Mouse (Mus musculus) large intestine, adult 2 months (tissue): ENCODE data around the gene Pygl. TPM values are rescaled to one million over a fixed set of nuclear protein-coding genes. Genes with fewer than 3 reads are reported as not detected.
A peak's percentile ranks its signal among the peaks of the same experiment; 100 is the strongest.
"Not testable (repeated sequence)": the region's sequence is repeated elsewhere in the genome, so short reads cannot be mapped to it uniquely, and the experiment has no call there.

Experiments used
- DNase-seq: peaks from one replicate; pipeline ENCODE4 v3.0.0-alpha.2; 2012; ENCODE audit warnings: low read depth, low spot score
- WGBS: fragments of 180-500 bp; shearing (Covaris S2); methylation state at CpG from one replicate; pipeline ENCODE4 v1.1.7; 2018; 5-methylcytosine and 5-hydroxymethylcytosine counted together
- polyA plus RNA-seq: library from polyadenylated mRNA; depleted of rRNA; stranded (reverse); fragments of >200 nt; gene quantifications from 2 replicates; pipeline ENCODE4 v1.2.3, GENCODE M21; 2012

Gene Pygl
- polyA plus RNA-seq, 1 experiment, result 2.5 TPM

DNA sequence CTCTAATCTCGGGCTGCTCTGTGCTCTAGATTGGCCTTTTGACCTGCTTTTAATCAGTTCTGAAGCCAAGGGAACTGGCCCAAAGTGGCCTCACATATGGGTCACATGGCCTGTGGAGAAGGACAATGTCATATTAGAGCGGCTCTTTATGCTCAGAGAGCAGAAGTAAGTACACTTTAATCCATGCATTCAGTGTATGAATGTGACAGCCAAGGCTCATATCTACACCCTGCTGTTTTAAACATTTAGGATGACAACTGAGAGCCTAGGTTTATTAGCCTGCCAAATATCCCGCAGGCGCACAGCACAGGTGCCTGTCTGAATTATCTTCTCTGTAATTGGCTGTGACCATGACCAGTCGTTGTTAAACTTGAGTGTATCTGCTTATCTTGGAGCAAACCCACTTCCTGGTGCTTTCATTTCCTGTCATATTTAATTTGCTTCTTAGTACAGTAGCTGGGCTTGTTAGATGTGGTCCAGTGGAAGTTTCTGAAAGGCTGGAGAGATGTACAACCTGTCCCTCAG, 794 bp upstream of the Pygl start:
- DNase-seq, result no peak
- WGBS, result 28% methylated on average over 5 of the region's 5 CpGs

DNA sequence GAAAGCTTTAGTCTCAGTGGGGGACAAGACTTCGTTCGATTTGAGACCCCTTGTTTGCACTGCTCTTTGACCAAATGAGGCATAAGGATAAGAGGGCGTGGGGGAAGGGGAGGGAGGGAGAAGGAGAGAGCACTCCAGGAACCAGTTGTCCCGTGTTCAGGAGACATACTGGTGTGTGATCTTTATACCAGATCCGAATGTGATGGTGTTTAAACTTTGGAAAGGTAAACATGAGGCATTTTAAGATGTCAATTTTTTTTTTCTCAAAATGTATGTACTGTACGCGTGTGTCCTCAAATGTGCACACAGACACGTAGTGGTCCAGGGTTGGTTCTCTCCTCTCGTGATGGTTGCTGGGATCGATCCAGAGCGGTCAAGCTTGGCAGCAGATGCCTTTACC, 3.1 kb downstream of the Pygl start:
- no peak for DNase-seq
- WGBS, result 76% methylated on average over 11 of the region's 11 CpGs

DNA sequence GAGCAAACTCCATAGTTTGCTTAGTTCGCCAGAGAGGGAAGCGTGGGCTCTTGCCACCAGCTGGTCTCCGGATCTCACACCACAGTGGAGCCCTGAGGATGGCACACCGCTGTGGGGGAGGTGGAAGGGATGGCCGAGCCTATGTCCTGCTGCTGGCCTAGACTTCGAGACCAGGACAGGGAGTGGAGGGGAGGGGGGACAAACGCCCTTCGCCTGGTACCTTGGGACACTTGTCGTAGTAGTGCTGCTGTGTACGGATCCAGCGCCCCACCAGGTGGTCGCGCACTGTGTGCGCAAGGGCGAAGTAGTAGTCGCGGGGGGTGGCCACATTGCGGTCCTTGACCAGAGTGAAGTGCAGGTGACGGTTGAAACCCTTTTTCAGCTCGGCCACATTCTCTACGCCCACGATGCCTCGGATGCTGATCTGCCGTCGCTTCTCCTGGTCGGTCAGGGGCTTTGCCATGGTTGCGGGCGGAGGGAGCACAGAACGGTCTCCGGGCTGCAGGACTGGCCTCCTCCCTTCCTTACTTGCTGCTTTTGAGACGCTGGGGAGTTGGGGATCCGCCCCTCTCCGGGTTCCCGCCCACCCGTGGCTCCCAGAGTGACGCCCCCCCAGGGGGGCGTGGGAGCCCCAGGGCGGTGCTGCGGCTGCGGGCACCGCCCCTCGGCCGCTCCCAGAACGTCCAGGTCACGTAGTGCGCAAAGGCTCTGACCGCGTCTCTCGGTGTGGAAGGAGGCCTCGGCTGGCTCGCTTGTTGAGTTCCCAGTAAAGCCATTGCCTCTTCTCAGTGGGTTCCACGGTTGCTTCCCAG, 4.0 kb downstream of the Pygl start:
- WGBS, result 6% methylated on average over 52 of the region's 52 CpGs

DNA sequence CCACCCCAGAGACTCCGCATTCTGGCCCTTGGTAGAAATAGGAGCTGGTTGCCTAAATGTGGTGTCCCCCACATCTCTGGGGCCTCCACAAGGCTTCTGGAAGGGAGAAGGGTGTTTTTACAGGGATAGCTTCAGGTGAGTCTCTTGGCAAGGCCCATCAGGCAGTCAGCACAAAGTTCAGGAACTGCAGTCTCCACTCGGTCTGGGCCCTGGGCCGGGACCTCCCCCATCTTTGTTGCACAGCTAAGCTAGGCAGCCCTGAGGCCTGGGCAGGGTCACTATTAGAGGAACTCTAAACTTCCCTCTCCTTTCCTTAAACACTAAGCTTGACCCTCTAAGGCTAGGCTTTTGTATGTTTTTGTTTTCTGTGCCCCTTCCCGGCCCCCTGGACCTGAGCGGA, 4.6 kb downstream of the Pygl start:
- 47% methylated on average over 5 of the region's 5 CpGs for WGBS
- DNase-seq, result no peak

More for the DNA sequence above, 4.0 kb downstream of the Pygl start:
- DNase-seq, result peak; percentile 24

DNA sequence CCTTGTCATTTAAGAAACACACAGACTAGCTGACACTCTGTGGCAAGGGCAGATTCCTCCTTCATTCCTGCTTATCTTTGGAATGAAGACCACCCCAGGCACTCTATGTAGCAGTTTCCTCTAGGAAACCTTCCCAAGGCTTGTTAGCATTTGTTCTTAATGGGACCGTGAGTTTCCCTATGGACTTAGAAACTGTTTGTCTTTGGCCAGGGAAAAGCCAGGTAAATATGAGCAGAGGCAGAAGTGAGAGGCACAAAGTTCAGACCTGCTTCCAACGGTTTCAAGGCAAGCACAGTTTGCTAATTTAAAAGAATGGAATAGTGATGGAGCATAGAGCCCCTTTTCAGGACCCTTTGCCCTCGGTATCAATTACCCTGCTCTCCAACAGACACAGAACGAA, 8.0 kb downstream of the Pygl start:
- 56% methylated on average over 4 of the region's 4 CpGs for whole genome bisulfite sequencing
- no peak for DNase-seq

DNA sequence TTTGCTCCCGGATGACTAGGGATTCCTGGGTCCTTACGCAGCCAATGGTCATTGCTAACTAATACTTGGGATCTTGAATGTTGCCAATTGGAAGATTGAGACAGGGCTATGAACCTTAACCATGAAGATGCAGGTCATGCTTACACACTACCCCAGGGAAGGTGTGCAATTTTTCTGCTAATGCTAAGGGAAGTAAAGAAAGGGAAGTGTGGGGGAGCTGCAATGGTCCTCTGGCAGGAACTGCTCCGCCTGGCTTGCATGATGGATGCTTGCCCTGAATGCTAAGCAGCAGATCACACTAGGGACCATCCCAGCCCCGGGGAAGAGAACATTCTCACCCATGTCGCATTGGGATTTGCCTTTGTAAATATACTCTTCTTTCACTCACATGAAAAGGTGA, 9.9 kb downstream of the Pygl start:
- no peak for DNase-seq
- WGBS, result 68% methylated on average over 5 of the region's 5 CpGs

DNA sequence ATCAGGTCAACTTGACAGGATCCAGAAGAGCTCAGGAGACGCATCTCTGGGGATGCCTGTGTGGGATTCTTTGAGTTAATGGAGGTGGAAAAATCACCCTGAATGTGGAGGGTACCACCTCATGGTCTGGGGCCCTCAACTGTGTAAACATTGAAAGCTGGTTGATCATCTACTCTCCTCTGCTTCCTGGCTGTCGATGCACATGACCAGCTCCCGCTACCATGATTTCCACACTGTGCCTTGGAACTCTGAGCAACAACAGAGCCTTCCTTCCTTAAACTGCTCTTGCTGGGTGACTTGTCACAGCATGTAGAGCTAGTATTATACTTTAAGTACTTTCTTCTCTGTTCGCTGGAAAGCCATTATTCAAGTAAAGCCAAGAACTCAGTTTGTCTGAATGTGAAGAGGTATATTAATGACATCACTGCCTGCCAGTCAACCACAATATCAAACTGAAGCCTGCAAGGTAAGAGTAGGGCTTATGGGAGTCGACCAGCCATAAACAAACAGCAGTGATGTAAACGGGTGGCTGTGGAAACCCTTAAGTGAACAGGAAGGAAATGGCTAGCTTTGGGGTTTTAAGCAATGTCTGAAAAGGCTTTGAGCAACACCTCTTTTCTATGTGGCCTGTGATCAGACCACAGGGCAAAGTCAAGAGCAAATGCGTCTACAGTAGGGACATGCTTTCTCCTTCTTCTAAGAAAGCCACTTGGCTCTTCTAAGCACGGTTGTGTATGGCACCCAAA, 12.3 kb downstream of the Pygl start:
- no peak for DNase-seq
- 58% methylated on average over 8 of the region's 8 CpGs for WGBS

DNA sequence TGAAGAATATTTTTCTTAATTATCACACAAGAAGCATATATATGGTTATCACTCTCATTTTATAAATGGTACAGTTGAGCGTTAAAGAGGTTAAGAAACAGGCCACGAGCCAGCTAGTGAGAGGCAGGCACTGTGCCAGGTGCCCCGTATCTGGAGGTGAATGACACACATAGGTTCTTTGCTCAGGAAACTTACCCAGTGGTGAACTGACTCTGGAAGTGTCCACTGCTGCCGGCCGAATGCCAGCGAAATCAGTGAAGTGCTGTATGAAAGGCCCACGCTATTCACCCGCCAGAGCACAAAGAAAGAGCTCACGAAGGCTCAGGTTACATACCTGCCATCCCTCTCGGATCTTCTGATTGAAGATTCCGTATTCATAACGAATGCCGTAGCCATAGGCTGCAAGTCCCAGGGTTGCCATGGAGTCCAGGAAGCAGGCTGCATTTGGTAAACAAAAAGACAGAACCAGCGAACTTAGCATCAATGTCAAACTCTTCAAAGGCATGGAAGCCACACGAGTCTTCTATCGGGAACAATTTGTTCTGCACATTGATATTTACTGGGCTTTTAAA, 15.0 kb downstream of the Pygl start:
- 81% methylated on average over 16 of the region's 16 CpGs for WGBS
- DNase-seq, result no peak

DNA sequence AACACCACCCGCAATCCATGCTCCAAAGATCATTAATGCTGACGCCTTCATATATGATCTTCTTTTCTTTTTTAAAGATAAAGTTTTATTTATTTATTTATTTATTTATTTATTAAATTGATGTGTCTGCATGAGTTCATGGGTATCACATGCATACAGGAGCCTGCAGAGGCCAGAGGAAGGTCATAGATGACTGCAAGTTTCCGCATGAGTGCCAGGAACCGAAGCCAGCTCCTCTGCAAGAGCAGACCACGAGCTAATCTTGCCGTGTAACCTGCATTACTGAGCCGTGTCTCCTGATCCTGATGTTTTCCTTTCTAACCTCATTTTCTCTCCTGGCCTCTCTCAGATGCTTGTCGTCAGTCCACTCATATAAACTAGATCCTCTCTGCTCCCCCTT, 17.0 kb downstream of the Pygl start:
- DNase-seq, result no peak
- WGBS, result 91% methylated on average over 8 of the region's 8 CpGs

DNA sequence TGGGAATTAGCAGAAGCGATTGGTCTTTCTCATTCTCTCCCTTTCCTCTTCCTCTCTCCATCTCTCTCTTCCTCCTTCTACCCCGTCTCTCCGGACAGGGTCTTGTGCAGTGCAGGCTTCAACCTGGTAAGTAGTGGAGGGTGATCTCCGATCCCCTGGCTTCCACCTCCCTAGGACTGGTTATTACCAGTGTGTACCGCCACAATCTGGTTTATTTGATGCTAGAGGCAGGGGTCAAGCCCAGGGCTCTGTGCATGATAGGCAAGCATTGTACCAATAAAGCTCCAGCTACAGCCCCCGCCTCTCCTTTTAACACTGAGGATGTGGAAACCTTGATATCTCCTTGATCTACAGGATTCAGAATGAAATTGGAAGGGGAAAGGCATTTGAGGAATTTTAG, 17.7 kb downstream of the Pygl start:
- DNase-seq, result no peak

DNA sequence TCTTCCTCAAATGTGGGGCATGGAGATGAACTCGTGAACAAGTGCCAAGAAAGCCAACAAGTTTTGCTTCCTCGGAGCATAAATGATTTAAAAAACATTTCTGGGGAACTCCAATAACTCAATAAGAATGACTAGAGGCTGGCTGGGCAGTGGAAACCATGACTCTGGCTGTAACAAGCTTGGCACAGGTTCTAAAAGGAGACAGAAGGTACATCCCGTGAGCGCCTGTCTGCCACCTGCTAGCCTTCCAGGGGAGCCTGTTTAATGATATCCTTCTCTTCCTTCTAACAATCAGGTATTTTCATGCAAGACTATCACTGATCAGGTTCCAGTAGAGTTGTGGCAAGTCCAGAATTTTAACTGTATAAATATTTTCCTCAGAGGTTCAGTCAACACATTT, 18.8 kb downstream of the Pygl start:
- no peak for DNase-seq
- WGBS, result 62% methylated on average over 4 of the region's 4 CpGs

More for the DNA sequence above, 17.7 kb downstream of the Pygl start:
- WGBS, result 81% methylated on average over 6 of the region's 6 CpGs

DNA sequence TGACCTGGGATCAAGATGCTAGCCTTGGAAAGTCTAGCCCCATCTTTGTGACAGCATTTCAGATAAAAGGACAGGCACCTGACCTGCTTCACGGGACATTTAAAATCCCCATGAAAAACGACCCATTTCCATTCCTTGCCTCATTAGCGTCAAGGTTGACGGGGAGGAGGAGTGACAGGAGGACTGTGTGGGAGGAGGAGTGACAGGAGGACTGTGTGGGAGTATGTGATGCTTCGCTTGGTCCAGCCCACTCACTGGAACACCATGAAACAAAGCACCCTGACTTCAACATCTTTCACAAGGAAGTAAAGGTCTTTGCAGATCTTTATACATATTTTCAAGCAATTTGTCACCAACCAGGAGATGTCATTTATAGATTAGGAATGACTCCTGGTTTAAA, 23.1 kb downstream of the Pygl start:
- no peak for DNase-seq
- WGBS, result 69% methylated on average over 5 of the region's 5 CpGs

DNA sequence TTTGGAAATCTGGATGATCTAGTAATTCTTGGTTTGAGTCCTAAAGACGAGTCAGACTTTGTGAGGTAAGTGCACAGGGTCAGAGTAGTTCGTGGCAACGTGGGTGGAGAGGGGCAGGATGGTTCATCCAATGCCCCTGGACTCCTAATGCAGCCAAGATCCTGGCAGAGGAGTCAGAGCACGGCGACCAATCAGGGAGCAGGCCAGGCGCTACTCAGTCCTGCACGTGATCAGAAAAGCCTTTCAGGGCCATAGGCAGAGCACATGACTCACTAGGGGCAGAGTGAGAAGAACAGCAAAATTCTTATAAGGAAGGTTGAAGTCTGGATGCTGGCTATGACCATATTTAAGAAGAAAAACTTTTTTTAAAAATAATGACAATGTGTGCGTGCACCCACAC, 26.9 kb downstream of the Pygl start:
- no peak for DNase-seq
- WGBS, result 78% methylated on average over 8 of the region's 8 CpGs

DNA sequence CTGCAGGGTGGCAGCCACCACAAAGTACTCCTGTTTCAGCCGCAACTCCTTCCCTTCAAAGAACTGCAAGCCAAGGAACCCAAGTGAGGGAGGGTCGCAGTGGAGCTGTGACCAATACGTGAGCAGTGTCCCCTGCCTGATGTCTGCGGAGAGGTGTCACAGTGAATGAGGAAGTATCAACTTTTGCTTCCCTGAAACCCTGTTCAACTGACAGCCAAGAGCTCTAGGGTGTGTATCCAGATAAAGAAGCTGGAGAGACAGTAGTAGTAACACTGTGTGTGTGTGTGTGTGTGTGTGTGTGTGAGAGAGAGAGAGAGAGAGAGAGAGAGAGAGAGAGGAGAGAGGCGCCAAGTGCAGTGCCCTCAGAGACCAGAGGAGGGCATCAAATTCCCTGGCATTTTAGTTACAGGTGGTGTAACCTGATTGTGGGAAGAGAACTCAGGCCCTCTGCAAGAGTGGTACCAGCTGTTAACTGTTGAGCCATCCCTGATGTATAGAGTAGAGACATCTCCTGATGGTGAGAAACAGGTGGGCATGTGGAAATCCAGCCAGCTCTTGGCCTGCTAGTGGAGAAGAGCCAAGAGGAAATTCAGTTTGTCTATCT, 29.3 kb downstream of the Pygl start:
- DNase-seq, result no peak
- WGBS, result 74% methylated on average over 5 of the region's 5 CpGs

DNA sequence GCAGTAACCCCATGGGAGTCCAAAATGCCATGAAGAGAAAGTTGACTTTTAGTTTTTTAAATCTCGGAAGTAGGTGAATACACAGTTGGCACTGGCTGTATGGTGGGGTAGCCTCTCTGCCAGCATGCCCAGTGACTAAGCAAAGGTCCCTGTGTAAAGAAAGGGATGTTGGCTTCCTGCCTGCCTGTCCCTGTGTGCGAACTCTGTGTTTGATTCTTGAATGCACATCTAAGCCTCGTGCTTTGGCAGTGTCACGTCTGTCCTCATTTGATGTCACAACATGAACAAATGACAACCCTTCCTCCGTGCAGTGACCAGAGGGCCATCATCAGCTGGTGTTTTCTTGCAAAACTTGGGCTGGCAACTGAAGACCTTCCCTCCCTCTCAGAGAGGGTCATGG, 34.9 kb downstream of the Pygl start:
- no peak for DNase-seq
- 85% methylated on average over 5 of the region's 5 CpGs for WGBS

DNA sequence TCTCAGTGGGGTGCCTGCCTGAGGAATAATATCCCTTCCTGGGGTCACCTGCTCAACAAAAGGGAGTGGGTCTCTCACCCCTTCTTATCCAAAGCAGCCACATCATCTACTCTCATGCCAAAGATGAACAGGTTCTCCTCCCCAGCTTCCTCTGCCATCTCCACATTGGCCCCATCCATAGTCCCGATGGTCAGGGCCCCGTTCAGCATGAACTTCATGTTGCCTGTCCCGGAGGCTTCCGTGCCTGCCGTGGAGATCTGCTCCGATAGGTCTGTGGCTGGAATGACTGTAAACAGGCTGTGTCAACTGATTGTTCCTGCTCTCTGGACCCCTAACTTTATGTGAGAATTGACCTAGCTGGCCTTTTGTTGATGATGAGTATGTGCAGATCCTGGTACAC, 35.9 kb downstream of the Pygl start:
- WGBS, result 91% methylated on average over 6 of the region's 6 CpGs

DNA sequence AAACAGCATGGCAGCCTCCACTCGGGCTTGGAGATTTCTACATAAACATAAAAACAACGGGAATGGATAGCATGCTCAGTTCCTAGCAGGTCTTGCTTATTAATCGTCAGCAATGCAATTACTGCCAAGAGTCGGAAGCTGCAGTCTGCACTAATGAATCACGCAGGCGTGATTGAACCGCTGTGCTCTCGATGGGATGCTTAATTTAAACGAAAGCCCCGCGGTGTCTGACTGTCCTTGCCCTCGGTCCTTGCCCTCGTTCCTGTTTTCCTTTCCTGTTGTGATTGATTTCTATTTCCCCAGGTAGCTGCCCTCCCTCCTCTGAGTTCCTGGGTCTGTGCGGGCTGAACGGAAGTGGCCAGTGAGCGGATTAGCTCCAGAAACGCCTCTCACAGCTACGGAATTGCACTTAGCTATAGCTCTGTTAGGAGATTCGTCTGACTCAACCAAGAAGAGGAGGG, 39.0 kb downstream of the Pygl start:
- no peak for DNase-seq
- 41% methylated on average over 19 of the region's 19 CpGs for WGBS

More for the DNA sequence above, 35.9 kb downstream of the Pygl start:
- DNase-seq, result no peak

DNA sequence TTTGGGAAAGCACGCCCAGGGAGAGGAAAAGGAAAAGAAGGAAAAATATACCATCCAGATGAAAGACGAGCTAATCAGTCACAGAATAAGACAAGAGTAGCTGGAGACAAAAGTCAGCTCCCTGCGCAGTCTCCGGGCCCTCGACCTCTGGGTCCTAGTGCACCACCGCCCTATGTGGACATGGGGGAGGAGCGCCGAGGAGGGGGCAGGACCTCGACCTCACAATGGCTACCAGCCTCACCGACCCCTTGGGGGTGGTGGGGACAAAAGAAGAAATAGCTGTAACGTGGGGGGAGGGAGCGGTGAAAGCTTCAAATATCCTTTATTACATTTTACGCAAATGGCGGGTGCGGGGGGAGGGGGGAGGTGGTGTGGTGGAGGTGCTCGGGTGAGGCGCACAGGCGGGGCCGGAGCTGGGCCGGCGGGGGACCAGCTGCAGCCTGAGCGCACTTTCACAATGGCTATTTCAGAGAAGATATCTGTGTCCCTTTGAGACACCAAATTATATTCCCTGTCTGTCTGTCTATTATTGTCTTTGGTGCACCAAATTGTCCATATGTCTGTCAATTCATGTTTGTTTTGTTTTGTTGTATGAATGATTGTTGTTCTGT, 47.0 kb downstream of the Pygl start:
- no peak for DNase-seq

DNA sequence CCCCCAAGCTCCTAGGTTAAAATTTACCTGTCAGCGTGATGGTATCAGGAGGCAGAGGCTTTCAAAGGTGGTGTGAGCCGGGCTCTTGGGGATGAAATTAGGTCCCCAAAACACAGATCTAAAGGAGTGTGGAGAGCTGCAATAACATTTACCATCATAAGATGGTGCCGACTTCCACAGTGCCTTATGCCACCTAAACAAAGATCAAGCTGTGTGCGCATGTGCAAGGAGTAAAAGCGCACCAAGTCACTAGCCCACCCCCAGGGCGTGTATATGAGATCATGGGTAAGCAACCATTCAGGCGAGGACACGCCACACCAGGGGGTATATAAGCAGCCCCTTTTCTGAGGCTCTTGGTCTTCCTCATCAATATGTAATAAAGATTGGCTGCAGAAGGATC, 47.8 kb downstream of the Pygl start:
- WGBS, result 93% methylated on average over 8 of the region's 8 CpGs
- DNase-seq, result not testable (repeated sequence)

More for the DNA sequence above, 47.0 kb downstream of the Pygl start:
- WGBS, result 85% methylated on average over 22 of the region's 22 CpGs

DNA sequence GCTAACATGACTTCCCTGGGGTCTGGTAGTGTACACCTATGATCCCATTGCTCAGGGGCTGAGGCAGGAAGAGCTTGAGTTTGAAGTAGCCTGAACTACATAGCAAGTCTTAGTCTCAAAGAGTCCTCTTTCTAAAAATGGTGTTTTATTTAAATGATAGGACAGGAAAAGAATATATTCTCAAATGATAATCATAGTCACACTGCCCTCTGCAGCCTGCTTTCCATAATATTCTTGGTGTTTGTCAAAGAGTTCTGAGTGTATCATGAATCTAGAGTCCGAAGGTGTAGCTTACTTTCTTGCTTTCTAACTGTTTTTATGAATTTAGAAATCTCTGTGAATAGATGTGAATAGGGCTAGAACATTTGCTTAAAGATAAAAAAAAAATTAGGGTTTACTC, 61.3 kb downstream of the Pygl start:
- 77% methylated on average over 1 of the region's 1 CpGs for WGBS
- no peak for DNase-seq
